Mouse (Mus musculus) midbrain, embryonic 14.5 days (tissue): ENCODE results near the gene Itih2. TPM values are rescaled to one million over a fixed set of nuclear protein-coding genes. Genes with fewer than 3 reads are reported as not detected.

Source experiments
- ATAC-seq: fragments of 200-750 bp; cut with Nextera tagmentation; 2 replicates; pipeline ENCODE4 v1.8.0; 2017; ENCODE audit warnings: moderate number of reproducible peaks, moderate library complexity; ENCODE audit not compliant: low FRiP score, low TSS enrichment
- DNase-seq: peaks from one replicate; pipeline ENCODE4 v3.0.0-alpha.2; 2015
- H3K27ac ChIP-seq: fragments of 300-500 bp; sonication (generic); replicated peaks from 2 replicates; pipeline ENCODE4 v1.5.1; 2014; ENCODE audit warnings: mild to moderate bottlenecking, low read depth, low read length, moderate library complexity
- H3K27me3 ChIP-seq: fragments of 300-500 bp; sonication (generic); 2 replicates; pipeline ENCODE4 v1.6.1; 2014; ENCODE audit warnings: low read length, control low read depth, mixed read lengths; ENCODE audit not compliant: control insufficient read depth, insufficient read depth
- H3K36me3 ChIP-seq: fragments of 300-500 bp; sonication (generic); 2 replicates; pipeline ENCODE4 v1.6.1; 2014; ENCODE audit warnings: low read length, control low read depth; ENCODE audit not compliant: control insufficient read depth, insufficient read depth
- H3K4me1 ChIP-seq: fragments of 300-500 bp; sonication (generic); 2 replicates; pipeline ENCODE4 v1.6.1; 2014; ENCODE audit warnings: mild to moderate bottlenecking, antibody characterized with exemption, low read length, control low read depth; ENCODE audit not compliant: control insufficient read depth, insufficient read depth
- H3K4me2 ChIP-seq: fragments of 300-500 bp; sonication (generic); 2 replicates; pipeline ENCODE4 v1.6.1; 2014; ENCODE audit warnings: mild to moderate bottlenecking, low read length, moderate library complexity
- H3K4me3 ChIP-seq: fragments of 300-500 bp; sonication (generic); replicated peaks from 2 replicates; pipeline ENCODE4 v1.5.1; 2014; ENCODE audit warnings: low read depth, low read length
- H3K9ac ChIP-seq: fragments of 300-500 bp; sonication (generic); replicated peaks from 2 replicates; pipeline ENCODE4 v1.6.1; 2014; ENCODE audit warnings: mild to moderate bottlenecking, low read length, moderate library complexity
- H3K9me3 ChIP-seq: fragments of 300-500 bp; sonication (generic); 2 replicates; pipeline ENCODE4 v1.6.1; 2016; ENCODE audit warnings: low read length, control low read depth, mixed read lengths; ENCODE audit not compliant: control insufficient read depth
- WGBS: fragments of 180-500 bp; shearing (Covaris S2); extraction: QIAGEN DNeasy Blood & Tissue Kit; methylation state at CpG from one replicate; pipeline ENCODE4 v1.1.7; 2014; 5-methylcytosine and 5-hydroxymethylcytosine counted together
- polyA plus RNA-seq: library from polyadenylated mRNA; unstranded; fragments of >200 nt; fragmentation: Nextera tagmentation; extraction: Ambion mirVana; gene quantifications from 2 replicates; pipeline ENCODE4 v1.2.1, GENCODE M21; 2014

Gene Itih2
- polyA plus RNA-seq, 1 experiment from 2014 or later: 1.1 TPM

DNA sequence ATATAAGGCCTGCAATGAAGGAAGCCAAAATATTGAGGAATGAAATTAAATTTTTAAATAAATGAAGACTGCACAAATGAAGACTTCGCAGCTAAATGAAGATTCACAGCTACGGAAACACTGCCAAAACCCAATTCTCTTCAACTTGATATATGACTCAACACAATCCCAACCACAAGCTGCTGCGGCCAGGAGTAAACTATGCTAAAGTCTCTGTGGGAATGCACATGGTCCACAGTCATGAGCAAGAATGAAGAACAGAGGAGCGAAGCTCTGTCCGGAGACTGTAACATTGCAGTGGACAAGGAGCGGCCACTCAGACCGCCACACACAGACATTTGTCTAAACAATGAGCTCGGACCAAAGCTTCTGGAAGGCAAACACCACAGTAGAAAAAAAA is 54.5 kb downstream of the Itih2 start:
- Histone ChIP-seq H3K9me3 (no peaks in the 10 kb centered on the region), H3K36me3 (0 out of 2 replicates have a peak, but pooled peaks cover 5% of the 10 kb centered on the region), H3K4me3 (no peak overlapping the region), H3K4me1 (peaks cover 26% of the 10 kb centered on the region), H3K9ac (no peak overlapping the region), H3K27ac (no peak overlapping the region), H3K4me2 (no peak overlapping the region), H3K27me3 (no peaks in the 10 kb centered on the region)
- no peak for DNase-seq
- no peak for ATAC-seq
- 94% methylated on average over 8 of the region's 8 CpGs for WGBS

DNA sequence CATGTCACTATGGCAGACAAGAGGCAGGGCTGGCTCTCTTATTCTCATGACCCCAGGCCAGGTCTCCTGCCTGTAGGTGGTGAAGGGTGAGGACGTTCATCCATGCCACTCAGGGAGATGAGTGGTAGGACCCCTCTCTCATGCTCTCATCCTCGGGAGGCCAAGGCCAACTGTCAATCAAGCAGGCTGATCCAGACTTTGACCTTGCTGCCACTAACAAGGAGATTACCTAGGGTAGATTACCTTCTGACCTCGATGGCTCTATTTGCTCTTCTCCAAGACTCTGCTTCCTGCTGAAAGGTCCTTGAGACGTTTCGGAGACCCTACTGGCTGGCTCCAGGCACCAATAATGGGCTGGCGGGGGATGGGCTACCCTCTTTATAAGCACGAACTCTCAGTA is 56.7 kb downstream of the Itih2 start:
- no peak overlapping the region for H3K27ac ChIP-seq
- H3K9me3 ChIP-seq: no peaks in the 10 kb centered on the region
- H3K4me3 ChIP-seq: no peak overlapping the region
- ATAC-seq (no peak), DNase-seq (no peak)
- H3K4me1 ChIP-seq: peaks cover 21% of the 10 kb centered on the region
- WGBS: 84% methylated on average over 7 of the region's 7 CpGs
- no peak overlapping the region for H3K9ac ChIP-seq
- no peaks in the 10 kb centered on the region for H3K27me3 ChIP-seq
- no peak overlapping the region for H3K4me2 ChIP-seq
- H3K36me3 ChIP-seq: 0 out of 2 replicates have a peak, but pooled peaks cover 5% of the 10 kb centered on the region

GRCm38 (mm10) chr2:10071751-10072150 is 59.4 kb downstream of the Itih2 start:
- Histone ChIP-seq H3K4me3 (no peak overlapping the region), H3K4me1 (no peaks in the 10 kb centered on the region), H3K9ac (no peak overlapping the region), H3K27ac (no peak overlapping the region), H3K36me3 (peaks cover 23% of the 10 kb centered on the region), H3K27me3 (no peaks in the 10 kb centered on the region), H3K4me2 (no peak overlapping the region), H3K9me3 (no peaks in the 10 kb centered on the region)
- ATAC-seq (no peak), DNase-seq (no peak)
- 95% methylated on average over 7 of the region's 7 CpGs for WGBS

GRCm38 (mm10) chr2:10058836-10059235 is 72.4 kb downstream of the Itih2 start:
- H3K27me3 ChIP-seq: no peaks in the 10 kb centered on the region
- no peaks in the 10 kb centered on the region for H3K4me1 ChIP-seq
- no peaks in the 10 kb centered on the region for H3K9me3 ChIP-seq
- no peak overlapping the region for H3K9ac ChIP-seq
- 91% methylated on average over 5 of the region's 5 CpGs for WGBS
- peaks cover 82% of the 10 kb centered on the region for H3K36me3 ChIP-seq
- no peak for ATAC-seq
- no peak overlapping the region for H3K4me3 ChIP-seq
- no peak overlapping the region for H3K27ac ChIP-seq
- no peak overlapping the region for H3K4me2 ChIP-seq
- DNase-seq: no peak

GRCm38 (mm10) chr2:10051996-10052395 is 79.2 kb downstream of the Itih2 start:
- no peak overlapping the region for H3K27ac ChIP-seq
- H3K4me3 ChIP-seq: no peak overlapping the region
- H3K36me3 ChIP-seq: peaks cover 31% of the 10 kb centered on the region
- H3K27me3 ChIP-seq: no peaks in the 10 kb centered on the region
- no peak for DNase-seq
- H3K4me2 ChIP-seq: no peak overlapping the region
- H3K9ac ChIP-seq: no peak overlapping the region
- no peaks in the 10 kb centered on the region for H3K9me3 ChIP-seq
- ATAC-seq: no peak
- peaks cover 14% of the 10 kb centered on the region for H3K4me1 ChIP-seq
- WGBS: 97% methylated on average over 1 of the region's 1 CpGs

DNA sequence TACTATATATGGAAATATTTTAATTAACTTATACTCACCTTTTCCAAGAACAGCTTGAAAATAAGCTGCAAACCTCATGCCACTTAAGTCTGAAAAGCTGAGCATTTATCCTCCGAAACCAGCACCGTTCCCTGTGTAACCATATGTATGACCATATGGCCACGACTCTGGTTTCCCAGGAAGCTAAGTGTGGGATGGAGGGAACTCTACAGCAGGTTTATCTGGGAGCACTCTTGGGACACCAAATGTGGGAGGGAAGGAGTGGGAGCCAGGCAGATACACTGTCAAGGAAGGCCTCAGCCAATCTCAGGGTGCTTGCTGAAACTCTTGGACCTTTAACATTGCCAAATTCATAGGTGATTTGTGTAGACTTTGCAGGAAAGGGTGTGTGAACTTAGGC is 80.3 kb downstream of the Itih2 start:
- DNase-seq (no peak), ATAC-seq (no peak)
- Histone ChIP-seq H3K9me3 (no peaks in the 10 kb centered on the region), H3K36me3 (peaks cover 22% of the 10 kb centered on the region), H3K4me1 (peaks cover 14% of the 10 kb centered on the region), H3K4me3 (no peak overlapping the region), H3K9ac (no peak overlapping the region), H3K4me2 (no peak overlapping the region), H3K27me3 (no peaks in the 10 kb centered on the region), H3K27ac (no peak overlapping the region)
- 91% methylated on average over 3 of the region's 3 CpGs for WGBS

GRCm38 (mm10) chr2:10049456-10049855 is 81.7 kb downstream of the Itih2 start:
- Histone ChIP-seq H3K27ac (no peak overlapping the region), H3K9me3 (no peaks in the 10 kb centered on the region), H3K9ac (peak overlapping the region; percentile 34; the same call in 1 of the 2 replicates), H3K27me3 (no peaks in the 10 kb centered on the region), H3K36me3 (peaks cover 8% of the 10 kb centered on the region), H3K4me1 (peaks cover 14% of the 10 kb centered on the region), H3K4me3 (peak overlapping the region; percentile 86), H3K4me2 (peak overlapping the region; percentile 61)
- ATAC-seq (no peak), DNase-seq (no peak)
- 18% methylated on average over 10 of the region's 10 CpGs for WGBS

GRCm38 (mm10) chr2:10048461-10048860 is 82.7 kb downstream of the Itih2 start, which contains the start of gene Taf3:
Taf3 (minus strand) TSS chr2:10048596.
- DNase-seq (peak; percentile 97), ATAC-seq (peak; percentile 95)
- H3K9me3 ChIP-seq: no peaks in the 10 kb centered on the region
- H3K4me1 ChIP-seq: peaks cover 14% of the 10 kb centered on the region
- H3K4me3 ChIP-seq: peak within 1 kb of the TSS; percentile 86
- under 1% methylated on average over 36 of the region's 36 CpGs for WGBS
- peak within 1 kb of the TSS; percentile 80 for H3K4me2 ChIP-seq
- H3K27ac ChIP-seq: peak within 1 kb of the TSS; percentile 46
- no peaks in the 10 kb centered on the region for H3K27me3 ChIP-seq
- H3K36me3 ChIP-seq: no peaks in the 10 kb centered on the region; the same call in 1 of the 2 replicates
- peak within 1 kb of the TSS; percentile 70 for H3K9ac ChIP-seq

GRCm38 (mm10) chr2:10047758-10048436 is 83.3 kb downstream of the Itih2 start:
- peak overlapping the region; percentile 46 for H3K27ac ChIP-seq
- WGBS: 0% methylated on average over 46 of the region's 47 CpGs
- peak overlapping the region; percentile 70 for H3K9ac ChIP-seq
- no peaks in the 10 kb centered on the region for H3K36me3 ChIP-seq
- DNase-seq: peak; percentile 70
- no peaks in the 10 kb centered on the region for H3K27me3 ChIP-seq
- H3K4me1 ChIP-seq: peaks cover 14% of the 10 kb centered on the region
- ATAC-seq: peak; percentile 80
- H3K9me3 ChIP-seq: no peaks in the 10 kb centered on the region
- H3K4me2 ChIP-seq: peak overlapping the region; percentile 80
- H3K4me3 ChIP-seq: peak overlapping the region; percentile 86
